Mouse (Mus musculus): ENCODE results near the gene Syndig1. TPM values are rescaled to one million over a fixed set of nuclear protein-coding genes. Genes with fewer than 3 reads are reported as not detected.

The Syndig1 gene
- total RNA-seq, 2 experiments from 2014 or later, result 52.9 to 64.0 TPM

DNA sequence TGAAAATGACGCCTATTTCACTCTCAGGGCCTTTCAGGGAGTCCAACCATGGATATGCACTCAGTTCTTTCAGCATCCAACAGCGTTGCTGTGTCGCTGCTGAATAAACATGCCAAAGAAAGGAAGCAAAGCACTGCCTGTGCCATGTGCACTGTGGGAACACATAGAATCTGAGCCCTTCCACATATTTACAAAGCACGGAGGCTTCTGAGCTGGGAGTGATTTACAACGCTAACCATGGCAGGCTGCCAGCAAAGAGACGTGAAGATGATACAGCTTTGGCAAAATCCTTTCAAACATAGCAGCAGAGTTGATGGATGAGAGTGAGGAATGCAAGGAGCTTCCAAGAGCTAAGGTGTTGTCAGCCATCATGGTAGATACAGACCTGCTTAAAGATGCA lies 144.6 kb downstream of the Syndig1 start:
- peak; percentile 40 to 47 for DNase-seq (ENCODE audit: low spot score in 2 of 2)

DNA sequence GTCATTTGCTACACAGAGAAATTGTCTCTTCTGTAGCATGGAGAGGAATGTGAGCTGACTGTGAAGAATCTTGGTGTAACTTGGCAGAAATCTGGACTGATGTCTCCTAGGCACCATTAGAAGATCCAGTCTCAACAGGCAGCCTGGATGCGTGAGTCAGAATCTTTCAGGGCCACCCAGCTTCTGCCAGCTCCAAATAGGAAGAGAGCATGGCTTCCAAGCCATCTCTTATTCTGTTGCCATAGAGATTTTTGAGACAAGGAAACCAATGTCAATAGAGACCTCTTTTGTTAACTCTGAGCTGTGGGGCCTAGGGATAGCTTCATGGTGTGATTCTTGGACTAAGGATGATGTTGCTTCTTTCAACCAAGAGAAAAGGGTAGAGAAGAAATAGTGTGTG lies 151.4 kb downstream of the Syndig1 start:
- no peak for DNase-seq (ENCODE audit: low spot score in 2 of 2)

DNA sequence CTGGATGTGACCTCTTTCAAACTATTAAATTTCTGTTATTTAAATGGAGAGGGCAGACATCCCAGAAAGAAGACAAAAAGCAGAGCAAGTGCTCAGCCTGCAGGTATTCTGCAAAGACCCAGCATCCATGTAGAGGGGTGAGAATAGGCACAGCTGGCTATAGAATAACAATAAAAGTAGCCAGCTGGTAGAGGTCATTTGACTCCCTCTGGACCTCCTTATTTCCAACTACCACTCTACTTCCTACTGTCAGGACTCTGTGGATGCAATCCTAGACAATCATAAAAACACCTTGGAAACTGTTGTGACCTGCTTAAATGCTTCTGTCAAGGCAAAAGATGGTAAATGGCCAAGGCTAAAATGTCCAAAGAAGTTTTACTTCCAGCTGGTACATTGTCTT lies 153.5 kb downstream of the Syndig1 start:
- DNase-seq (ENCODE audit: low spot score in 2 of 2), result no peak

DNA sequence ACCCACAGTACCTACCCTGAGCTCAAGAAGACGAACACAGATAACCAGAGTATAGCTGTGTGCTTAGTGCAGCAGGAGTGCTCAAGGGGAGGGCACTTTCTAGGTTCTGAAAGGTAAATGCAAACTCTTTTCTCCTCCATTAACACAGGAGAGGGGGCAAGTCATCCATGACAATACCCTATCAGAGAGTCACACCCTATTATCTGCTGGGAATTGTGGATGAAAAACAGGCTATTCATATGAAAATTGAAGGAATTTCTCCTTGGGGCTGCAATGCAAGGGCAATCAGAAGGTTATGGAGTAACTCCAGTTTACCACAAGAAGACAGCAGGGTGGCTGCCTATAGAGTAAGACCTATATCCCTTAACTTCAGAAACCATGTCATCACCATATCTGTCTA lies 154.1 kb downstream of the Syndig1 start:
- no peak for DNase-seq (ENCODE audit: low spot score in 2 of 2)

DNA sequence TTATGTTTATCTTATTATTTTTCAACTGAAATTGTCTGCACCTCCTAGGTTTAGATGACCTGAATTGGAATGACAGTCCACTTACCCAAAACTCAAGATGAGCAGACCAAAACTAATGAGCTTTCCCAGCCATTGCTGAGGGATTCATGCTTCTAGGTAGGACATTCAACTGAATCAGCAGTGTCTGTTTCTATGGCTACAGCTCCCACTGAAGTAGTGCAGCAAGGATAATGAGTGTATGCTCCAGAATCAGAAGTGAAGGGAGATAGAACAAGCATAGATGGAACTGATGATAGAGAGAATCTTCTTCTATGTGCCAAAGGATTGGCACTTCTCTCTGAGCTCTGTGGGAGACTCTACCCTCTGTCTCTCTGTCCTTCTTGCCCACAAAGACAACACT lies 158.6 kb downstream of the Syndig1 start:
- DNase-seq (ENCODE audit: low spot score in 2 of 2), result no peak

DNA sequence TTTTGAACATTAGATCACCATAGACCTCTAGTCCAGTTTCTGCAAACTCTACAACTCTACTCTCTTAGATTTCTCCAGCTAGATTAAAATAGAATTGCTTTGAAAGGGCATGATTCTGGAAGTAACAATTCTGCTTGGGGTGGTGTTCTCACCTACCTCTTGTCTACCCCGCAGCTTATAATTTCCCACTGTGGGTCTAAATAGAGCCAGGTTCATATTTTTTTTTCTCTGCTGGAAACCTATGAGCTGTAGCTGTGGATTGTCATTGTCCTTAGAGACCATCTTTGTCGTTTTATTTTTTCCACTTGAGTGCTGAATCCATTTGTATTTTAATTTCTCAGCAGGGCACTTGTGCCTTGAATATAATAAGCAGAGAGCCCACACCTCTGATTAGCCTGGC lies 162.5 kb downstream of the Syndig1 start:
- no peak for DNase-seq (ENCODE audit: low spot score in 2 of 2)

DNA sequence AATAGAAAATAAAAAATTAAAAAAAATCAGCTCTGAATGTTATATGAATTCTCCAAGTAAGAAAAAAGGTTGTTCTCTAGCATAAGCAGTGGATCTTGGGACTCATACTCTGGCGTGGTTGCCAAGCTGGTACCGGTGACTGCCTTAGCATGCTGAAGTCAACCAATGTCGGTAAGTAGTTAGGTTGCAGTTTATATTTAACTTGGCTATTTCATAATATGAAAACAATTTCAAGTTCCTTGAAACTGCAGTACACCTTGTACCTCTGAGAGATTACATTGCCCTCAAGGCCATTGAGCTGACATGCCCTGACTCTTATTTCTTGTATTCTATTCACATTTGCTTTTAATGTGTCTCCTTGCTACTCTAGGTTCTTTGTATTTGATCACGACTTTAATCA lies 163.9 kb downstream of the Syndig1 start:
- no peak for DNase-seq (ENCODE audit: low spot score in 2 of 2)

DNA sequence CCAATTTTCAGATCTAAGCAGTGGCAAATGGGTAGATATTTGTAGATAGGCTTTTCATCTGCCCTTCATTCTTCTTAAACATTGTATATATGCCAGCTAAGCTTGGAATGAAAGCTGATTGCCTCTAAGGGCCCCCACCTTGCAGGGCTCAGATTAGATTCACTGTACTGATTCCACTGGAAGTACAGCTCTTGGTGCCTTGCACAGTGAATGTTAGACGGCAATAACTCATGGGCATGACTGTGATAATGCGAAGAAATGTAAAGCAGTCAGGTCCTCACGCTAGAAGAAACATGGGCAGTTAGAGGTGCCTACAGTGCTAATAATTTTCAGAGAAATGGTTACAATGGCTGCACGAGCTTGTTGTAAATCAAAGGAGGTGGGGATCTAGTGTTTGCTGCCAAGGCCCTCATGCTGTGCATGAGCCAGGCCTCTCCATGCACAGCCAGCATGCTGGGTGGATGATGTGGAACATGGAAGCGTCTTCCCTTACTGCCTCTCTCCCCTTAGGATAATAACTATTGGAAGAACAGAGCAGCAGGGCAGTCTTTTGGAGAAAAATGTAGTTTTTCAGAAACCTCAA lies 167.5 kb downstream of the Syndig1 start:
- DNase-seq (ENCODE audit: low spot score in 2 of 2), result no peak

DNA sequence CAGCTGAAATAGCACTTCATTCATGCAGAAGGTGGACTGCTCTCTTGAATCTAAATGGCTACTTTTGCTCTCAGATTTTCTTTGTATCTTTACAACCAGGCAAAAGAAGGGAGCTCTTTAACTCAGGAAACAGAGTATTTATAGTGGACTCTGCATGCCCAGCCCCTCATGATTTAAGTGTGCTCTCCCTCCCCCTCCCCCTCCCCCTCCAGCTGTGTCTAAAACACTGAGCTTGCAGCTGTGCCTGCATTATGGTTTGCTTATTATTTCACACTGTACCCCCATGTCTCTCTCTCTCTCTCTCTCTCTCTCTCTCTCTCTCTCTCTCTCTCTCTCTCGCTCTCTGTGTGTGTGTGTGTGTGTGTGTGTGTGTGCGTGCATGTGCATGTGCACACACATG lies 168.6 kb downstream of the Syndig1 start:
- no peak for DNase-seq (ENCODE audit: low spot score in 2 of 2)

DNA sequence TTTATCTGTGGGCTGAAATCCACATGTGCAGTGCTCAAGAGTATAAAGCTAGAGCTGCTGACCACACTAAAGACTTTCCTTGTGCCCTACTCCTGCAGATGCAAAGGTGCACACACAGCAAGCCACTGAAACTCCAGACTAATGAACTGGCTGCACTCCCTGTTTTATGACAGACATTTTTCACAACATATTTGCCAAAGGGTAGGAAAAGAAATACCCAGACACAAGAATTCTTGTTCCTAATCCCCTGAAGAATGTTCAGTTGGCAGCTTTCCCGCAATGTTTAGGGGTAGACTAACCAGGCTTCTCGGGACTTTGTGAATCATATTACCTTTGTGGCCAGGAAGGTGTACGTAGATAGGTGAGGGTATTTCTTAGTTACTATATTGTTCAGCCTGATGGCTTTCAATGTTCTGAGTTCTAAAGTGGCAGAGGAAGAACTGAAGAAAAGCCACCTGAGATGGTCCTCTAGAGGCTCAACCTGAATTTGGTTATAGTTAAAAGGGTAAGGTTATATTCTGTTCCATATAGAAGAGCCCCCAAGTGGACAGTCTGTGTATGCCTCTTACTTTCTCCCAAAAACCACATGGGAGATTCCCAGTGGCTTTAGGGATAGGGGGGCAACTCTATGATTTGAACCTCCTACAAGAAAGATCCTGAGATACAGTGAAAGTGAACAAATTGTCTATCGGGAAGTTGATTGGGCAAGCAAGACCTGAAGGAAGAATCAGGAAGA lies 169.5 kb downstream of the Syndig1 start:
- DNase-seq (ENCODE audit: low spot score in 2 of 2), result no peak

DNA sequence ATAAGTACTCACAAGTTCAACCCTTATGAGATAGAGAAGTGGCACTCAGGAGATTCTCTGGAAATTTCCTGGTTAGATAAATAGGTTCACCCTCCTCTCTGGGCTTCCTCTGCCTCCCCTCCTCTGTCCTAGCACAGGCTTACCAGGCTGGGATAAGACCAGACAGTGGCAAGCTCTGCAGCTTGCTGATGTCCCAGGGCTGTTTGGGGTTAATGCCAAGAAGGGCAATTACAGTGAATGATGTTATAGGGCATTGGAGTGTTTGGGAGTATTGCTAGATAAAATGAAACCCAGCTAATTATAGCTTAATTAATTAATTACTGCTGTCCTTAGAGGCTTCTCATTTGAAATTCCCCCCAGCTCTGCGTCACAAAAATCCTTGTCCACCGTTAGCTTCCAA lies 171.6 kb downstream of the Syndig1 start:
- DNase-seq (ENCODE audit: low spot score in 2 of 2), result no peak

DNA sequence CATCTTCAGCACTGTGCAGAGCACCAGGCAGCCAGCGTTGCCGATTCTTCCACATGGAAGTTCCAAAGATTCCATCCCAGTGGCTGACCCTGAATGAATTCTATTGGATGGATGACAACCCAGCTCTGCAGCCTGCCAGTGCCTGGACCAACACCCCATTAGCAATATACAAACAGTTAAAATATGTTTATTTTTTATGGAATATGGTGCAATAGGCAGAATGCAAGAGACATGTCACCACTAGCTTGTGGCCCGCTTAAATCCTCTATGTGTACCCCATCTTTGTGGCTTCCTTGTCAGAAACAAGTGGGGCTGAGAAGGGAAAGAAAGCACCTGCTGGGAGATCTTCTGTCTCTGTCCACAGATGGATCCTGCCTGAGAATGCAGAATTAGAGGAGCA lies 174.5 kb downstream of the Syndig1 start:
- no peak for DNase-seq (ENCODE audit: low spot score in 2 of 2)

DNA sequence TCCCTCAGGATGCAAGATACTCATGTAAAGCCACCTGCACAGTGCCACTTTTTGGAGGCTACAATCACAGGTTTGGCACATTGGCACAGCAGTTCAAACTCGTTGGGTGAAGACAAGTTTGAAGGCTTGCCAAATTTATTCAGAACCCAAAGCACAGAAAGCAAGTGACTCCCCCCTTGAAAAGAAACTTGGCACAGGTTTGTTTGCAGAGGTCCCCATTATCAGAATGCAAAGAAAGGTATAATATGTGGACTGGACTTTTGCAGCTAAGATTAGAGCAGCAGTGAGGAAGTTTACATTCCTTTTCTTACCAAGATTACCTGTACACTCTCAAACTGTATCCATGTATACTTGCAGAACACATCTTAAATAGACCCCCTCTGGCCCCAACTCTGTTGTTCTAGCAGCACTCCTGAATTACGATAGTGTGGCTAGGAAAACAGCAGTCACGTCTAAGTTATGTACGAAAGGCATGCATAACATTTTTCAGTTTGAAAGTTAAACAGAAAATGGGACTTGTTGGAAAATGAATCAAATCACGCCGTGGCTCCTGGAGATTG lies 183.9 kb downstream of the Syndig1 start:
- DNase-seq (ENCODE audit: low spot score in 2 of 2), result no peak

DNA sequence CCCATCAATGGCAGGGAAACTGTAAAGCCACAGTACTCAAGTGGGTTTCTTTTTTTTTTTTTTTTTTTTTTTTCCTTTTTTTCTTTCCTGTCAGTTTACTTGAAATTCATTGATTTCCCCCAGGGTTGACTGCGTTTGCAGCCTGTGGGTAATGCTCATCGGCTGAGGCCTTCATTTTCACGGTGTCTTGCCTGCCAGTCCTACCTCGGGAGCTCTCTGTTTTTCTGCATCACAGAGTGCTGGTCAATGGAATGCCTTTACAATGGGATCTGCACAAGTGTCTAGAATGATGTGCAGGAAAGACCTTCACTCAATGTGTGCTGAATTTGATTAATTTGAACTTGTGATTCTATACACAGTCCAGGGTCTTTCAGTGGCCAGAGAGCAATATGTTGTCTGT lies 184.8 kb downstream of the Syndig1 start:
- no peak for DNase-seq (ENCODE audit: low spot score in 2 of 2)

DNA sequence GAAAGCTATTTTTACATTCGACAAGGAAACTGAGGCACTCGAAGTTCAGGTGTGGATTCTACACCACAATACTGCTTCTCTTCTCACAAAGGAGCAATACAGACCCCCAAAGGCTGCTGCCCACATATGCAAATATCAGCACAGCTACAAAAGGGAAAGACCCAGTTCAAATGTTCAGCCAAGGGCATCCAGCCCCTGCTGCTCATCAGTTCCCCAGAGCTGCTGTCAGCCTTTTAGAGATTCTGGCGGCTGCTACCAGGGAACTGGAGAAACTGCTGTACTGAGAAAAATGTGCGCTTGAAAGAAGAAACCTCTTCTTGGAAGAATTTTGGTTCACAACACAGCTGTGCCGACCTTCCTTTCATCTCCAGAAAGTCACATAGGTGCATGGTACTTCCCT lies 187.3 kb downstream of the Syndig1 start:
- DNase-seq (ENCODE audit: low spot score in 2 of 2), result no peak

DNA sequence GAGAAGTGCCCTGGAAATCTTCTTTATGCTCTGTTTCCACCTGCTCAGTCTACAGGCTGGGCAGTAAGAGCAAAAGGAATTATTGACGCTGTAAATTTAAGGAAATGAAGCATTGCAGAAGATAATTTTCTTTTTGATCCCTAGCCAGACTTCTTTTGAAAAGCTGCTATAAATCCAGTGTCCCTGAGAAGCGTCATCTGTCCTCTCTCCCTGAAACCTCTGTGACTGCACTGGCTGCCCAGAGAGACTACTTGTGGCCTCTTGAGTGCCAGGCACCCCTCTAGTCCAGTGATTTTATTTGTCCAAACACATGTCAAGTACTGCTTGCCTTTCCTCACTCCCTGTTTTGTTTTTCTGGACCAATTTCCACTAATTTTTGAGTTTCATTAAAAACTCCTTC lies 191.7 kb downstream of the Syndig1 start:
- no peak for DNase-seq (ENCODE audit: low spot score in 2 of 2)

DNA sequence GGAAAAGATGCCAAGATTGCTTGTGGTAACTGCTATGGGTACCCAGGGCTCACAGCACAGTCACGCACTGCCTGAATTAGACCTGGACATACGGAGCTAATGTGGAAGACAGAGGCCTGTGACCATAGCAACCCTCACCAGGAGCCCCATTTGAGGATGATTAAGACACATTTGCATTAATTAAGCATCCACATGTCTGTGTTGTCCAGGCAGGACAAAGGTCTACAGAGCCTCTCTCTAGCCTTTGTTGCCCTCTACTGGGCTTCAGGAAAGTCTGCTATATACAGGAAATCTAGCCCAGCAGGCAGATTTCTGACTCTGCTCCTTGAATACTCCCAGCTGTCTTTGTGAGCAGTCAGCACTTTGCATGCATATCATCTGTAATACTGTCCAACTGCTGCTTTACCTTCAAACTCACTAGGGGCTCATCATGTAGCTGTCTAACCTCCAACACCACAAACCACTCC lies 194.9 kb downstream of the Syndig1 start:
- peak in 1 of 2 experiments; percentile 12 for DNase-seq (ENCODE audit: low spot score in 2 of 2)

DNA sequence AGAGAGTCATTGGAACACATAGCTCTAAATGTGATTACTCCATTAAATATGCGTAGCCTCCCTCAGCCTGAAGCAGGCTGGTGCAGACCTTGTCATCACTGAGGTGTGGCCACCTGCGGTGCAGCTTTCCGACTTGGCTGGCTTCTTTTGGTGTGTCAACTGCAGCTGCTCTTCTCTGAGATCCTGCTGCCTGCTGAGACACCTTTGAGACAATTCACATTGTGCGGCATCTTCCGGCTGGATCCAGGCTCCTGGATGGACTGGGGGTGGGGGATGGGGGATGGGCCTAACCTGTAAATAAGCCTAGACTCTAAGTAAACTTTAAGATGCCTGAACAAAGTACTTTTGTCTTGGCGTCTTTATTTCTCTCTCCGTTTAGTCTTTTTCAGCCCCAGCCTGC lies 214.5 kb downstream of the Syndig1 start:
- DNase-seq (ENCODE audit: low spot score in 2 of 2), result no peak

Other genes with a start within 250 kb of the Syndig1 start
- 1 to 10 TPM; 1.7 to 2.1 TPM for gene C530025M09Rik, start 2.0 kb downstream of the Syndig1 start, total RNA-seq (2021)